Mouse (Mus musculus) forebrain, postnatal 0 days (tissue): ENCODE measurements around the gene 0610030E20Rik. TPM values are rescaled to one million over a fixed set of nuclear protein-coding genes. Genes with fewer than 3 reads are reported as not detected.

ENCODE experiments used
- ATAC-seq: fragments of 200-750 bp; cut with Nextera tagmentation; 2 replicates; pipeline ENCODE4 v1.8.0; 2017; ENCODE audit warnings: mild to moderate bottlenecking, moderate library complexity
- DNase-seq: peaks from one replicate; pipeline ENCODE4 v3.0.0-alpha.2; 2015
- H3K27ac ChIP-seq: fragments of 300-500 bp; sonication (generic); 2 replicates; pipeline ENCODE4 v1.5.1; 2014; ENCODE audit warnings: low read depth, mild to moderate bottlenecking, antibody characterized with exemption, low read length, moderate library complexity, mixed read lengths
- H3K27me3 ChIP-seq: fragments of 300-500 bp; sonication (generic); 2 replicates; pipeline ENCODE4 v1.6.1; 2014; ENCODE audit warnings: mild to moderate bottlenecking, low read length, mixed read lengths; ENCODE audit not compliant: insufficient read depth
- H3K36me3 ChIP-seq: fragments of 300-500 bp; sonication (generic); 2 replicates; pipeline ENCODE4 v1.6.1; 2014; ENCODE audit warnings: mild to moderate bottlenecking, moderate library complexity; ENCODE audit not compliant: insufficient read depth
- H3K4me1 ChIP-seq: fragments of 300-500 bp; sonication (generic); 2 replicates; pipeline ENCODE4 v1.6.1; 2014; ENCODE audit warnings: antibody characterized with exemption; ENCODE audit not compliant: insufficient read depth
- H3K4me2 ChIP-seq: fragments of 300-500 bp; sonication (generic); 2 replicates; pipeline ENCODE4 v1.6.1; 2014; ENCODE audit warnings: low read depth, mild to moderate bottlenecking, moderate library complexity
- H3K4me3 ChIP-seq: fragments of 300-500 bp; sonication (generic); 2 replicates; pipeline ENCODE4 v1.5.1; 2014; ENCODE audit warnings: low read depth, low read length, mixed read lengths
- H3K9ac ChIP-seq: fragments of 300-500 bp; sonication (generic); 2 replicates; pipeline ENCODE4 v1.6.1; 2014; ENCODE audit warnings: mild to moderate bottlenecking
- H3K9me3 ChIP-seq: fragments of 300-500 bp; sonication (generic); 2 replicates; pipeline ENCODE4 v1.6.1; 2016; ENCODE audit warnings: low read length
- CTCF ChIP-seq: sonication (generic); IDR thresholded peaks from 2 replicates; pipeline ENCODE4 v1.5.1; 2016; ENCODE audit warnings: antibody characterized with exemption, control low read depth, low read depth
- WGBS: fragments of 180-500 bp; shearing (Covaris S2); extraction: QIAGEN DNeasy Blood & Tissue Kit; methylation state at CpG from one replicate; pipeline ENCODE4 v1.1.7; 2014; 5-methylcytosine and 5-hydroxymethylcytosine counted together
- polyA plus RNA-seq: library from polyadenylated mRNA; unstranded; fragments of >200 nt; fragmentation: Nextera tagmentation; extraction: Ambion mirVana; gene quantifications from 2 replicates; pipeline ENCODE4 v1.2.1, GENCODE M21; 2015
- total RNA-seq: library from RNA; depleted of rRNA; stranded (reverse); fragments of >200 nt; gene quantifications from 2 replicates; pipeline ENCODE4 v1.2.3, GENCODE M21; 2014

The 0610030E20Rik gene
- total and polyA plus RNA-seq, 2 experiments from 2014 or later: 10.9 to 15.4 TPM

DNA sequence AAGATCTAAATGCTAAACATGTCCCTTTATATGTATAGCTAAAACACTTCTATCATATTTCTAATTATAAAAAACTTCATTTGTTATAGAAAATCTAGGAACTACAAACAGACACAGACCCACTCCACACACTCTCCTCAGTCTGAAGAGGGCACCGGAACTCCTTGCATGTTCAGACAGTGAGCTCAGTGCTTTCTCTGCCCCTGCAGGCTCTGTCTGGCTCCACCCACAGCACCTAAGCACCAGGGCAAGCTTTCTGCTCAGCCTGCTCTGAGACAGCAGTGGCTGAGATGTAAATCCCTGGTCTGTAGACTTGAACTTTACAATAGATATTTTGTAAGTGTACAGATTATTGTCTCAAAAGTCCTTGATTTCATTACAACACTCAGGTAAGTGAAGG, 31.1 kb upstream of the 0610030E20Rik start:
- peaks cover 48% of the 10 kb centered on the region for H3K36me3 ChIP-seq
- no peaks in the 10 kb centered on the region for H3K4me1 ChIP-seq
- no peak overlapping the region for H3K4me3 ChIP-seq
- DNase-seq: no peak
- no peak overlapping the region for H3K27ac ChIP-seq
- WGBS: 81% methylated on average over 1 of the region's 1 CpGs
- ATAC-seq: no peak
- TF ChIP-seq CTCF: no peak
- no peaks in the 10 kb centered on the region for H3K27me3 ChIP-seq
- no peaks in the 10 kb centered on the region for H3K9me3 ChIP-seq
- no peak overlapping the region for H3K9ac ChIP-seq
- H3K4me2 ChIP-seq: no peak overlapping the region

GRCm38 (mm10) chr6:72318440-72318839, 28.7 kb upstream of the 0610030E20Rik start:
- Histone ChIP-seq H3K4me1 (no peaks in the 10 kb centered on the region), H3K4me2 (no peak overlapping the region), H3K27me3 (no peaks in the 10 kb centered on the region), H3K27ac (no peak overlapping the region), H3K9ac (no peak overlapping the region), H3K9me3 (no peaks in the 10 kb centered on the region), H3K4me3 (no peak overlapping the region), H3K36me3 (peaks cover 63% of the 10 kb centered on the region)
- ATAC-seq (no peak), DNase-seq (no peak)
- TF ChIP-seq CTCF: no peak
- 93% methylated on average over 5 of the region's 5 CpGs for WGBS

DNA sequence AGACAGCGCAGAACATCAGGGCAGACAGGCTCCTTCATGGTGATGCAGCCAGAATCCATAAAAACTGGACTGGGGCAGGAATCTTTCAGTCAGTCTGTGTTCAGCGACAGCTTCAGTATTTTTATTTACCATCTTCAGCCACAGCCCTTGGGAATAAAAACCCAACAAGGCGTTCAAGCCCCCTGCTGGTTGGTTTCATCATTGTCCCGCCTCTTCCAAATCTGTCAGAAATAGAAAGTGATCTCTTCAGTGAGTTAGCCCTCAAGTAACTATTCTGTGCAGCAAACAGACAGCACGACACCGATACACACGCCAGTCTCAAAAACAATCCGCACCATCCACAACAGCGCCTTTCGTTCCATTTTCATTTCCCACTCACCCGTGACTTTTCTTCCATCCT, 28.1 kb upstream of the 0610030E20Rik start:
- H3K4me1 ChIP-seq: no peaks in the 10 kb centered on the region
- H3K27ac ChIP-seq: no peak overlapping the region
- H3K36me3 ChIP-seq: peaks cover 67% of the 10 kb centered on the region
- H3K27me3 ChIP-seq: no peaks in the 10 kb centered on the region
- H3K4me2 ChIP-seq: no peak overlapping the region
- H3K9me3 ChIP-seq: no peaks in the 10 kb centered on the region
- no peak overlapping the region for H3K4me3 ChIP-seq
- no peak for ATAC-seq
- H3K9ac ChIP-seq: no peak overlapping the region
- DNase-seq: peak; percentile 54
- peak; percentile 63 for TF ChIP-seq CTCF
- 82% methylated on average over 11 of the region's 11 CpGs for WGBS

DNA sequence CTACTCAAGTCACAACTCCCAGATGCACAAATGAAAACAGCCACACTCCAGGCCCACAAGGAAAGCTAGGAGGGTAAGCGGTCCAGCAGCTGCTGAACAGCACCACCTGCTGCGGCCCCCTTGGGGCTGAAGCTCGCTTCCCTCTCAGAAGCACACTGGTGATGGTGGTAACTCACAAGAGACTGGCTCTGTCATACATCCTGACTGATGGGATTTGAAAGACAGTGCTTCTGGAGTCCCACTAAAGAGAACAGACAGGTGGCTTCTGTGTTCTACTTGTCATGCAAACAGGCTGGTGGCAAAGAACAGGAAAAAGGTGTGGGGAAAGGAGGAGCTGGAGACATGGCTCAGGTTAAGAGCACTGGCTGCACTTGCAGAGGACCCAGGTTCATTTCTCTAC, 24.2 kb upstream of the 0610030E20Rik start:
- H3K27me3 ChIP-seq: no peaks in the 10 kb centered on the region
- no peaks in the 10 kb centered on the region for H3K9me3 ChIP-seq
- ATAC-seq: no peak
- no peak overlapping the region for H3K4me3 ChIP-seq
- H3K36me3 ChIP-seq: peaks cover 73% of the 10 kb centered on the region
- H3K27ac ChIP-seq: no peak overlapping the region
- H3K4me2 ChIP-seq: no peak overlapping the region
- DNase-seq: no peak
- no peak for TF ChIP-seq CTCF
- H3K9ac ChIP-seq: no peak overlapping the region
- 89% methylated on average over 3 of the region's 3 CpGs for WGBS
- no peaks in the 10 kb centered on the region for H3K4me1 ChIP-seq

DNA sequence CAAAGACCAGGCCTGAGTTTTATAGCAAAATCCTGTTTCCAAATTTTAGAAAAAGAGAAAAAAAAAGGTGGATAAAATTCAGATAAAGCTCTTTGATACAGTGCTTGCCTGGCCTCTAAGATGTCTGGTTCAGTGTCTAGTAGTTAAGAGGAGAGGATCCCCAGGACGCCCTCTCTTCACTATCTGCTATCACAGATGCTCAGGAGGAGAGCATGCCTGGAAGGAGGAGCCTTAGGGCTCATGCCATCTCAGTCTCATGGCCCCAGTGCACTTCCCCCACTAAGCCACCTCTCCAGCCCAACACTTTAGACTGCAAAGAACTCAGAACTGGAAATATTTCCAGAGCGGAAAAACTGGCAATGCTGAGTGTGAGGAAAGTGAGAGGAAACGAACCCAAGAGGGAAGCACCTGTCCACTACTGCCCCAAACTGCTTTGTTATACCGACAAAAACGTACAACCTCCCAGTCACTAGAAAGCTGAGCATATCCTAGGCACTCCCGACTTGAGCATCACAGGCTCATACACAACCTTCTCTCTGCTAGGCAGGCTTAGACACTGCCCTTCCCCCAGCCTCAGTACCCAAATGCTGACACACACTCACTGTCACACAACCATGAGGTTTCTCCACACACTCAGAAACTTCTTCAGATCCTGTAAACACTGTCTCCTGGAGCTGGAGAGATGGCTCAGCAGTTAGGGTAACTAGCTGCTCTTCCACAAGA, 23.2 kb upstream of the 0610030E20Rik start:
- H3K4me3 ChIP-seq: no peak overlapping the region
- H3K27ac ChIP-seq: no peak overlapping the region
- no peak overlapping the region for H3K9ac ChIP-seq
- 96% methylated on average over 6 of the region's 6 CpGs for WGBS
- ATAC-seq (no peak), DNase-seq (no peak)
- H3K27me3 ChIP-seq: no peaks in the 10 kb centered on the region
- no peaks in the 10 kb centered on the region for H3K4me1 ChIP-seq
- no peaks in the 10 kb centered on the region for H3K9me3 ChIP-seq
- TF ChIP-seq CTCF: no peak
- H3K4me2 ChIP-seq: no peak overlapping the region
- peaks cover 76% of the 10 kb centered on the region for H3K36me3 ChIP-seq

- 77% methylated on average over 6 of the region's 6 CpGs for WGBS
- ATAC-seq (no peak; the same call in 1 of the 2 replicates), DNase-seq (peak; percentile 26)
These were observed 20.8 kb upstream of the 0610030E20Rik start for GRCm38 (mm10) chr6:72326274-72326673.

GRCm38 (mm10) chr6:72329019-72329418, 18.1 kb upstream of the 0610030E20Rik start:
- 93% methylated on average over 5 of the region's 5 CpGs for WGBS
- no peak for ATAC-seq
- Histone ChIP-seq H3K4me3 (no peak overlapping the region), H3K9ac (no peak overlapping the region), H3K27ac (no peak overlapping the region), H3K9me3 (no peaks in the 10 kb centered on the region), H3K36me3 (peaks cover 68% of the 10 kb centered on the region), H3K4me2 (no peak overlapping the region), H3K27me3 (no peaks in the 10 kb centered on the region), H3K4me1 (no peaks in the 10 kb centered on the region)
- DNase-seq: no peak
- no peak for TF ChIP-seq CTCF

More at GRCm38 (mm10) chr6:72326274-72326673, 20.8 kb upstream of the 0610030E20Rik start:
- Histone ChIP-seq H3K4me3 (no peak overlapping the region), H3K4me1 (no peaks in the 10 kb centered on the region), H3K27ac (no peak overlapping the region), H3K27me3 (no peaks in the 10 kb centered on the region), H3K9ac (no peak overlapping the region), H3K36me3 (peaks cover 72% of the 10 kb centered on the region), H3K4me2 (no peak overlapping the region), H3K9me3 (no peaks in the 10 kb centered on the region)
- TF ChIP-seq CTCF: peak; percentile 44
